In genomic region chr5:28465099-28465406, GRCm38 (mm10) we compare ENCODE assay signal across 9 mouse cellular contexts. TPM values are rescaled to one million over a fixed set of nuclear protein-coding genes. Genes with fewer than 3 reads are reported as not detected.
DNase-seq lines count a peak whose midpoint lies in the region; ATAC-seq and TF ChIP-seq lines count a peak whose summit lies in the region.
"Had no signal": no experiment of that assay in that cellular context is flagged by ENCODE, and none has a peak within 500 bp of the region (broad histone marks: within the 10 kb centered on the region; RNA-seq: fewer than 3 reads in every experiment).

No protein-coding gene starts in this region.

- no peak overlapping the region for H3K27ac ChIP-seq in heart, embryonic 12.5 days (ENCODE audit: poor library complexity, severe bottlenecking)
- H3K27ac ChIP-seq in hindbrain, embryonic 13.5 days: peak overlapping the region; percentile 62; the same call in 1 of the 2 replicates
- peak overlapping the region; percentile 52 for H3K27ac ChIP-seq in midbrain, embryonic 14.5 days (replicated peaks; ENCODE audit: low read depth, low read length)

- no peak for DNase-seq in heart, adult 8-10 months (ENCODE audit: low spot score)
- DNase-seq in brain, embryonic 14.5 days (ENCODE audit: low read depth): peak; percentile 82
- DNase-seq in left cerebral cortex, postnatal 14 days (ENCODE audit: low spot score in 2 of 2): peak; percentile 72 to 84
- peak; percentile 88 for DNase-seq in midbrain, embryonic 14.5 days
- DNase-seq in ovary, postnatal 14 days (ENCODE audit: low spot score): no peak

- no peaks in the 10 kb centered on the region for H3K9me3 ChIP-seq in heart, embryonic 12.5 days (replicated peaks)
- no peaks in the 10 kb centered on the region for H3K9me3 ChIP-seq in hindbrain, embryonic 13.5 days
- no peaks in the 10 kb centered on the region for H3K9me3 ChIP-seq in midbrain, embryonic 14.5 days (ENCODE audit: control insufficient read depth, low read length)

- TF ChIP-seq CTCF in brain, embryonic 14.5 days (IDR thresholded peaks at IDR 0.05; ENCODE audit: borderline replicate concordance, extremely low read depth, insufficient read depth, insufficient read length): no peak

- H3K9ac ChIP-seq in heart, embryonic 12.5 days: no peak overlapping the region
- H3K9ac ChIP-seq in hindbrain, embryonic 13.5 days: peak overlapping the region; percentile 74
- peak overlapping the region; percentile 48; the same call in 1 of the 2 replicates for H3K9ac ChIP-seq in midbrain, embryonic 14.5 days (replicated peaks; ENCODE audit: low read length)

- under 1% methylated on average over 29 of the region's 29 CpGs for WGBS in heart, embryonic 12.5 days
- under 1% methylated on average over 29 of the region's 29 CpGs for WGBS in hindbrain, embryonic 13.5 days
- WGBS in midbrain, embryonic 14.5 days: under 1% methylated on average over 25 of the region's 29 CpGs

- H3K4me1 ChIP-seq in heart, embryonic 12.5 days (replicated peaks): peaks cover 30% of the 10 kb centered on the region
- peaks cover 51% of the 10 kb centered on the region for H3K4me1 ChIP-seq in hindbrain, embryonic 13.5 days (replicated peaks)
- H3K4me1 ChIP-seq in midbrain, embryonic 14.5 days (ENCODE audit: control insufficient read depth, insufficient read depth, low read length): peaks cover 18% of the 10 kb centered on the region; the same call in 1 of the 2 replicates

- TF ChIP-seq POLR2A in brain, embryonic 14.5 days (IDR thresholded peaks at IDR 0.05; ENCODE audit: borderline replicate concordance, extremely low read depth, insufficient read depth, insufficient read length, poor library complexity, severe bottlenecking): no peak

- no peaks in the 10 kb centered on the region for H3K36me3 ChIP-seq in heart, embryonic 12.5 days
- H3K36me3 ChIP-seq in hindbrain, embryonic 13.5 days: no peaks in the 10 kb centered on the region
- H3K36me3 ChIP-seq in midbrain, embryonic 14.5 days (ENCODE audit: control insufficient read depth, insufficient read depth, low read length): no peaks in the 10 kb centered on the region

- peaks cover 100% of the 10 kb centered on the region for H3K27me3 ChIP-seq in heart, embryonic 12.5 days (replicated peaks)
- peaks cover 100% of the 10 kb centered on the region for H3K27me3 ChIP-seq in hindbrain, embryonic 13.5 days
- peaks cover 89% of the 10 kb centered on the region for H3K27me3 ChIP-seq in midbrain, embryonic 14.5 days (ENCODE audit: control insufficient read depth, insufficient read depth, low read length)

- H3K4me3 ChIP-seq in heart, embryonic 12.5 days: peak overlapping the region; percentile 54
- H3K4me3 ChIP-seq in hindbrain, embryonic 13.5 days: peak overlapping the region; percentile 56
- peak overlapping the region; percentile 52 for H3K4me3 ChIP-seq in midbrain, embryonic 14.5 days (replicated peaks; ENCODE audit: low read depth, low read length)

- H3K4me2 ChIP-seq in heart, embryonic 12.5 days: peak overlapping the region; percentile 92
- peak overlapping the region; percentile 88 for H3K4me2 ChIP-seq in hindbrain, embryonic 13.5 days
- peak overlapping the region; percentile 84 for H3K4me2 ChIP-seq in midbrain, embryonic 14.5 days (ENCODE audit: low read length)

- ATAC-seq in heart, embryonic 12.5 days (ENCODE audit: insufficient number of reproducible peaks, low FRiP score): no peak
- ATAC-seq in hindbrain, embryonic 13.5 days (ENCODE audit: low FRiP score): peak; percentile 62
- ATAC-seq in midbrain, embryonic 14.5 days (ENCODE audit: low FRiP score, low TSS enrichment): no peak; the same call in 1 of the 2 replicates
- no peak for ATAC-seq in megakaryocyte-erythroid progenitor cell, adult 5-6 weeks (replicated peaks; ENCODE audit: low FRiP score, low TSS enrichment, poor library complexity, severe bottlenecking)

- intact Hi-C loops in left cerebral cortex, postnatal 14 days (cut with DNase I): loop anchor here (10.0 kb wide), 1 partner anchor 810 kb away; no protein-coding TSS in a partner anchor

RNA-seq across cellular contexts. Expression of gene Shh, which starts 2.0 kb away (rescaled TPM):
- polyA plus RNA-seq in heart, embryonic 12.5 days (2016; fragmentation: Nextera tagmentation; extraction: Ambion mirVana): 0.09 and 0.30 TPM in 2 replicates
- not detected for total RNA-seq in heart, adult 8-10 months (2022)
- polyA plus RNA-seq in brain, embryonic 14.5 days (2012; rRNA removed): 6.0 and 6.6 TPM in 2 replicates
- polyA plus RNA-seq in hindbrain, embryonic 13.5 days (2015; fragmentation: Nextera tagmentation; extraction: Ambion mirVana): 1.6 and 1.8 TPM in 2 replicates
- total RNA-seq in left cerebral cortex, postnatal 14 days (2021): 1 to 10 TPM; 2.9 to 3.4 TPM
- polyA plus RNA-seq in midbrain, embryonic 14.5 days (2014; fragmentation: Nextera tagmentation; extraction: Ambion mirVana): 0.58 and 1.9 TPM in 2 replicates
- not detected in 2 replicates for total RNA-seq in megakaryocyte-erythroid progenitor cell, adult 5-6 weeks (2014; fragmentation: Nextera tagmentation)
- total RNA-seq in megakaryocyte-erythroid progenitor cell, adult 5-6 weeks (2017): not detected in 2 replicates
- total RNA-seq: MEL had no signal

Comparison
In these comparisons a context has a peak if more than half of its experiments do, and no peak if none do; other contexts are left out.
1. DNase-seq: peak in brain, embryonic 14.5 days (single experiment), left cerebral cortex, postnatal 14 days (2 of 2) and midbrain, embryonic 14.5 days (single experiment); none in heart, adult 8-10 months (single experiment) and ovary, postnatal 14 days (single experiment).
2. Peak in every context shown above with its lines, with median percentiles within 50 percentile points of each other: H3K4me2 ChIP-seq and H3K4me3 ChIP-seq.